Mouse (Mus musculus): ENCODE measurements at regions not wholly inside any gene's neighbourhood (a gene's known extent, or its start where the extent isn't known, plus 50 kb on each side); places are given as distances from the start of the nearest gene placed in this dataset.
A peak's percentile ranks its signal among the peaks of the same experiment; 100 is the strongest.

DNA sequence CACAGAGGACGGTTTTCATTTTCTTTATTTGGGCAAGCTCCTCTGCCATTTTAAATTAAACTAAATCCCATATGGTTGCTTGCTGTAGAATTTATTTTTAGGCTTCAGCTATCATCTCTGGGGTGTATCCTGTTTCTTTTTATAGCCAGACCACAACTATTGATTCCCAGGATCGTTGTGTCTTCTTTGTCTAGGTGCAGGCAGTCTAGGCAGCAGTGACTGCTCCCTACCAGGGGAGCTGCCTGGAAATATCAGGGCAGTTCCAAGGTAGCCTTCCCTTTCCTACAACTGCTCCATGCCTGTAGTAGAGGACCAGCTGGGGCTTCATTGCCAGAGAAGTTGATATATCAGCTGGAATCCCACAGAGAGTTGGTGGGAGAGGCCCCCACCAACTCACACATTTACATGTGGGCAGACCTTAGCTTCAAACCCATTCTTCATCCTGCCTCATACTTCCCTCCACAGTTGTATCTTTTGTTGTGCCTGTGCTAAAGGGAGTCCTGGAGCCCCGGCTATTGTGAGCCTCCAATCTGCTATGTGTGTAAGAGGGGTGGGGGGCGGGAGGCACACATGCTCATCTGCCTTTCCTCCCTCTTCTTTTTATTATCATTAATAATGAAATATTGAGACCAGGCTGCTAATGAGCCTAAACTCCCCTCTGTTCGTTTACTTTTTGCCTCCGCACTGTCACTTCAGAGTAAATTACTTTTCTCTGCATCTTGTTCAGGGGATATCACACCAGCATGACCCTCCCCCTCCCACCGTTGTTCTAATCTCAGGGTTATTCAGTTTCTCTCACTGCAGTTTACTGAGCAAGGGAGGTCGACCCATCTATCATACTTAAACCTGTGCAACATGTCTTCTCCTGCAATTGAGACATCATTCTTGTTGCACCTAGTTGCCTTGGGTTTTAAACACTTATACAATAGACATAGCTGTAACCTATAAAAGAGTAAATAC, 576.3 kb upstream of the Plxna2 start:
- no peak for DNase-seq

DNA sequence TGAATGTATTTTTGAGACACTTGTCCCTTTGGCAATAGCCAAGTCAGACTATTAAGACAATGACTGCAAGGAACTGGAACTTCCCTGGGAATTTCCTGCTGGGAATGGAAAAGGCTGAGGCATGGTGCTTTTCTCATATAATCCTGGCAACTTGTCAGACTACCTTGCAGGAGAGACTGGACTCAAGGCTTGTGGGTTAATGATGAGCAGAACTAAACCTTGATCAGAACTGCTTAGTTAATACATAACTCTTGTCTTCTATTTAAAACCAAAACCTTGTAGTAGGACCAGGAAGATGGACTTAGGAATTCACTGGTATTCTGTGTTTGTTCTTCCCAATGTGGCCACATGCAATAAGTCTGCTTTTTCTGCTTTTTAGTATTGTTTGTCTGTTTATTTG, 579.3 kb upstream of the Plxna2 start:
- DNase-seq, result no peak

- no peak for DNase-seq
Observed at GRCm38 (mm10) chr1:194034199-194034883, 583.7 kb upstream of the Plxna2 start.

GRCm38 (mm10) chr1:194032603-194033002, 585.4 kb upstream of the Plxna2 start:
- DNase-seq, result no peak

- no peak for DNase-seq
Observed at GRCm38 (mm10) chr1:194030651-194031228, 587.3 kb upstream of the Plxna2 start.

- no peak for DNase-seq
Observed at GRCm38 (mm10) chr1:194026958-194027692, 590.9 kb upstream of the Plxna2 start.

DNA sequence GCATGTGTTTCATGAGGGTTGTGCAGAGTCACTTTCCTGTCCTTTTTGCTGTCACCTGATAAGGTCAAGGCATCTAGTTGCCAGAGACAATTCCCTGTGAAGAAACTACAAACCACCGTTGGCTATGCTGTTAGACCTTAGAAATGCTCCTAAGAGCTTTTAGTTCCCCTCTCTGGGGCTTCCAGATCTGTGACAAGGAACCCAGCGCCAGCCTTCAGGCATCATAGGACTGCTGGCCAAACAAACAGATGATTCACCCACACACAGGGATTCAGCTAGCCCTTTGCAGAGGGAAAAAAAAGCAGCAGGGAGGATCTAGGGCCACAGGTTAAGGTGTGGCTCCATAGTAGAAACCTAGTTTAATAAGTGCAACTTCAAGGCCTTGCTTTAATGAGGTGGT, 591.8 kb upstream of the Plxna2 start:
- peak; percentile 15 for DNase-seq

GRCm38 (mm10) chr1:194019282-194019681, 598.7 kb upstream of the Plxna2 start:
- no peak for DNase-seq

GRCm38 (mm10) chr1:193992226-193992625, 622.1 kb upstream of the Camk1g start:
- DNase-seq, result no peak

- no peak for DNase-seq
Observed at GRCm38 (mm10) chr1:193989956-193990675, 620.0 kb upstream of the Camk1g start.

DNA sequence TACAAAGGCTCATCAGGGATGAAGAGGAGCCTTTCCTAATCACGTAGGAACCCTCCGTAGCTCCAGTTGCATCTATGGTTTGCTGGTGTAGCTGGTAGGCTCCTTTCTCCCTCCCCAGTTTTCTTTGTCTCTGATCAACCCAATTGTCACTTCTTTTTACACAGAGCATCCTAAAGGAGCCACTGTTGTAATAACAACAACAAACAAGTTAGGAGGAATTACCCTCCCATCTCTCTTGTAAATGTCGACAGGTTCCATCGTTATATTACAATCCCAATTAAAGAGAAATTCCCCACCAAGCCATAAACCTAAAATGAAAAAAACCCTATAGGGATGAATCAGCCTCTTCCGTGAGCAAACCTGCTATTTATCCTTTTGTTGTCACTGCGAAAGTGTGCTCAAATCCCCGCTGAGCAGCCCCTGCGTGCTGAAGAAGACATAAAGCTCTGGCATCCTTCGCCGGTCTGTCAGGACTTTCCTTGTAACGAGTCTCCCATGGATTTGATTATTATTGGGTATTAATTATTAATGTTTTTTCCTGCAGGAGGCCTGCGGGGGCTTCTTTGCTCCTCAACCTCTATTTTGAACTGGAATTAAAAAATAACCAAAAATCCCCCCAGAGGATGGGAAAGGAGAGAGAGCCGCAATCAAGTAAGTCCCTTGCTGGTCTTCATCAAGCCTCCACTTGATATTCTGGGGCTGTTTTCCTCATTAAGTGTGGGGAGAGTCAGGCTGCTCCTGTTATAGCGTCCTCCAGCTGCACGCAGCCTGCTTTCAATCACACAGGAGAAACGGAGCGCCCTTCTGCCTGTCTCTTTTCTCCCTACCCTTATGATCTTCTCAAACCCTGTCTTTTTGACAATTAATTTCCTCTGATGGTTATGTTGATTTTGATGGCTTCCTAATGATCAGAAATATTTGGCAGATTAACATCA, 619.1 kb upstream of the Camk1g start:
- no peak for DNase-seq

- DNase-seq, result peak; percentile 10
Observed at GRCm38 (mm10) chr1:193980571-193980970, 610.5 kb upstream of the Camk1g start.

DNA sequence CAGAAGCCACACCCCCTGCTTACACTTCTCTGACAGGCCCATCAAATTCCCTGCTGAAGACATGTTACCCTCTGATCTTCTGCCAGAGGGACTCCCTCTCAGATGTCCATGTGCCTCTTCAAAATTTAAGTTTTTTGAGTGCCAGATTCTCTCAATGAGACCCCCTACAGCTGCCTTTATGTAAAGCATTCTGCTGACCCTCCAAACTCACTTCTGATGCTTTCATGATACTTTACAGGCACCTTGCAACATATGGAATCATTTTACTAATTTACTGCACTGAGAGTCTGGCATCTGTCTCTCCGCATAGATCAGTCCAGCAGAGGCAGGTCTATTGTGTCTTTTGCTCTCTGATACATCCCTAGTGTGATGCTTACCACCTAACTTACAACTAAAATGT, 601.4 kb upstream of the Camk1g start:
- DNase-seq, result no peak

GRCm38 (mm10) chr1:193969264-193969908, 599.3 kb upstream of the Camk1g start:
- no peak for DNase-seq

- DNase-seq, result no peak
Observed at GRCm38 (mm10) chr1:193967957-193968926, 598.1 kb upstream of the Camk1g start.

GRCm38 (mm10) chr1:193966652-193967555, 596.8 kb upstream of the Camk1g start:
- no peak for DNase-seq

- no peak for DNase-seq
Observed at GRCm38 (mm10) chr1:193965278-193965677, 595.2 kb upstream of the Camk1g start.

DNA sequence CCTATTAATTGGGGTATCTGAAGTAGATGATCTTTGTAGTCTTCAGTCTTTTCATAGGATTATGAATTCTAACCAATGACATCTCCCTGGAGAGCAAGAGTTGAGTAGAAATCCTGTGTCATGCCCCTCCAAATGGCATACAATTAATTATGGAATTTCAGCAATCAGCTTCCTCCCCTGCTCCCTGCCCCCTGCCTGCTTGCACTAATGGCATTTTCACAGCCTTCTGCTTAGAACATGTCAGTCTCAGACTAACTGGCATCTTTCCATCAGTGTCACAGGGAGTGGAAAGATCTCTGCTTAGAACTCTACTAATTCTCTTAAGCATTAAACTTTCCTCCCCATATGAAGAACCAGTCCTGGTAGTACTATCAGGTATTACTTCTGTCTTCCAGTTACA, 581.8 kb upstream of the Camk1g start:
- DNase-seq, result no peak

All from adrenal gland, postnatal 25 days (tissue).